Mouse (Mus musculus) Patski (cell line): ENCODE data around the gene Fam228a. TPM values are rescaled to one million over a fixed set of nuclear protein-coding genes. Genes with fewer than 3 reads are reported as not detected.
"Not testable (repeated sequence)": the region's sequence is repeated elsewhere in the genome, so short reads cannot be mapped to it uniquely, and the experiment has no call there.

Source experiments
- ATAC-seq: fragments of 100-300 bp; one replicate; pipeline ENCODE4 v1.8.0; 2021
- CTCF ChIA-PET: fragments of 350-600 bp; sonication (Branson Sonifier 250); formaldehyde crosslinking; loops from one replicate; lab custom pipeline; 2022; ENCODE audit warnings: inconsistent platforms; lab: Charles Lee
- POLR2A ChIA-PET: fragments of 350-600 bp; sonication (Branson Sonifier 250); formaldehyde crosslinking; loops from one replicate; lab custom pipeline; 2022; ENCODE audit warnings: antibody characterized with exemption, inconsistent platforms; lab: Charles Lee
- DNase-seq: peaks from one replicate; pipeline ENCODE4 v3.0.0-alpha.2; 2011; ENCODE audit warnings: low read depth, low spot score
- H3K27me3 ChIP-seq: fragments of 371-371 bp; one replicate; pipeline ENCODE4 v1.5.1; 2021
- CTCF ChIP-seq: fragments of 100-300 bp; IDR thresholded peaks from one replicate; pipeline ENCODE4 v1.5.1; 2021
- in situ Hi-C: fragments of 300-500 bp; cut with MboI; formaldehyde crosslinking; loops from 3 replicates; pipeline ENCODE4 v1.11.1; 2018; ENCODE audit warnings: low pct_unique_long_range_greater_than_20kb, mixed read lengths
- polyA plus RNA-seq: library from polyadenylated mRNA; unstranded; gene quantifications from one replicate; pipeline ENCODE4 v1.2.3, GENCODE M21; 2021

Gene Fam228a
- polyA plus RNA-seq, 1 experiment from 2014 or later = 0.04 TPM

DNA sequence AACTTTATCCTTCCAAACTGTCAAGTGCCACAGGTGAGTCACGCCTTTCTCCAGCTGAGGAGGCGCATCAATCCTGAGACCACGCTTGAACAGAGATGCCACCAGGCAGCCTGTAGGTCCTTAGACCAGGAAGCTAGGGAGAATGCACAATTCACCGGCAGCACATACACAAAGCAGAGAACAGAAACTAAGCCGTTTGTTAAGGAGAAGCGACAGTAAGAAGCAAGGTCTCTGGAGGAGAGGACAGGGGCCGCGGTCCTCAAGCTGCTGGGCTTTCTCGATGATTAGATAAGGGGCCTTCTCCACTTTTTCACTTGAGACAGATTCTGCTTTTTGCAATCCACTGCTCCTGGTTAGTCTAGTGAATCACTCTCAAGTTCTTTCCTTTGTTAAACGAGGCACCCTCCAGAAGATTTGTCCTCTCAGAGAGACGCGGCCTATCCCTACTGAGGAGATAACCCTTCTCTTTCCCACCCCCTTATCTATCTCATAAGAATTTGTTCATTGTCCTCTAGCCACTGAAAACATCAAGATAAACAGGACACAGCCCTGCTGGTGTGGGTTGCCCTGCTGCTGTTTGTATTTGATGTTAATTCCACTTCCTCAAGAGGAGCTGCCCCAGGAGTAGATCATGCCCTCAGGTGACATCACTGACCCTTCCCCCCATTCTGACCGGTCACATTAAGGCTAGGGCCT lies 19.0 kb downstream of the Fam228a start:
- no peak for TF ChIP-seq CTCF
- ChIA-PET CTCF (interaction anchor here (1.8 kb wide), 1 partner anchor 8 kb away, joined by 4 read pairs; no protein-coding TSS in a partner anchor), POLR2A (no interaction called here)
- peaks cover 5% of the 10 kb centered on the region for H3K27me3 ChIP-seq
- in situ Hi-C loops = no loop called here
- no peak for DNase-seq
- ATAC-seq = no peak

DNA sequence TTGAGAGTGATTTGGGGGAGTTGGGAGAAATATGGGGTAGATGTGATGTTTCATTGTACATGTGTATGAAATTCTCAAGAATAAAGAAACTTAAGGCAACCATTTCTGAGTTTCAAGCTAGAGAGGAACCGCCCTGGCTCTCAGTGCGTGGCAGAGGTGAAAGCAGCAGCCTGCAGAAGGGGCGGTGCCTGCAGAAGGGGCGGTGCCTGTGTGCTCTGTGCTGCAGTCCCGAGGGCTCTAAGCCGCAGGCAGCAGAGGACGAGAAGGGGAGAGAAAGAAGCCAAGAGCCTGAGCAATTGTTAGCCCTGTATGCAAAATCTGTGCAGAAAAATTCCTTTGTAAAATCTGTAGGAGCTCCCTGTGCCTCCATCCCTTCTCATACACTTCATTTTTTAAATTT lies 20.8 kb downstream of the Fam228a start:
- no peak for DNase-seq
- no peak for TF ChIP-seq CTCF
- in situ Hi-C loops = no loop called here
- H3K27me3 ChIP-seq = no peaks in the 10 kb centered on the region
- POLR2A ChIA-PET = no interaction called here
- CTCF ChIA-PET = interaction anchor here (1.8 kb wide), 1 partner anchor 9 kb away, joined by 4 read pairs; no protein-coding TSS in a partner anchor
- no peak for ATAC-seq

DNA sequence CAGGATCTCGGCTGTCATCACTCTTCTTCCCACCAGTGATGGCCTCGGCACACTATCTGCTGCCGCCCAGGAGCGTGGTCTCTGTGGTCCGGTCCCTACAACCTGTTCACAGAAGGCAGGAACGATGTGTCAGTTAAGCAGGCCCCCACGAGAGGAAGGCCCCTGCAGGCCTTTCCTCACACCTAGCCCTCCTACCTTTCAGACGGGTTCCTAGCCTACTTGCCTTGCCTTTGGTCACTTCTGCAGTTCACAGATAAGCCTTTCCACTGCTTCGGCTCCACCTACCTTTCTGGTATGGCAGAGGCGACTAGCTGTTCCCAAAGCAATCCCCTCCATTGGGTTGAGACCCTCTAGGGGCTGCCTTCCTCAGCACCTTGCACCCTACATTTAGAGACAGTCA lies 22.6 kb downstream of the Fam228a start:
- no peak for ATAC-seq
- no peak for TF ChIP-seq CTCF
- no peak for DNase-seq
- in situ Hi-C loops = no loop called here
- ChIA-PET CTCF (no interaction called here), POLR2A (no interaction called here)
- no peaks in the 10 kb centered on the region for H3K27me3 ChIP-seq

DNA sequence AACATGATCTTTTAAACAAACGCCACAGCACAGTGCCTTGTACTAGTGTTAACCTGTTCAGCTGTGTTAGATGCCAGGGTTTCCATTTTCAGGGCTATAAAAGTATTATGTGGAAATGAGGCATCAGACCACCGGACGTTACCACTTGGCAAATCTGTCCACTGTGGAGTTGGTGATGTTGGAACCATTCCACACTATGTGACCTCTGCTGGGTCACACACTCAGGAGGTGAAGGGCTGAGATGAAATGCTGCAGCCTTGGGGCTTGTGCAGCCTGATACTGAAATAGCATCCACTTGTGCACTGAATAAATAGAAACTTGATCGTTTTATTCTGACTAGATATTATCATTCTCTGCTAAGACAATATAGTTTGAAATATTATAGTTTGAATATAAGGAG lies 24.9 kb downstream of the Fam228a start:
- in situ Hi-C loops = no loop called here
- POLR2A ChIA-PET = no interaction called here
- H3K27me3 ChIP-seq = no peaks in the 10 kb centered on the region
- CTCF ChIA-PET = no interaction called here
- TF ChIP-seq CTCF = no peak
- DNase-seq (no peak), ATAC-seq (no peak)

DNA sequence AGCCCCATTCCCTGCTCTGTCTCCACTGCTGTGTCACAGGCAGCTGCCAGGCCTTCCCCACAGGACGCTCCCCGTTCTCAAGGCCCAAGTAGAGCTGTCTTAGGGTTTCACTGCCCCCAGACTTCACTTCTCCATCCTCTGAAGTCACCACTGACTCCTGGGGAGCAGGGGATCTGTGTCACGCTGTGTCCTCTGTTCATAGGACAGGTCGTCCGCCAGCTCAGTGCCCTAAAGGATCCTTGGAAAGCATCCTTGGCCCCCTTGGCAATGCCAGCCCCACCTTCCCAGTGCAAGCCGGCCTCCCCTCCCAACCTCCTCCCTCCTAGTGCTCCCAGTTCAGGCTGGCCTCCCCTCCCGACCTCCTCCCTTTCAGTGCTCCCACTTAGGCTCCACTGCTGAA lies 28.3 kb downstream of the Fam228a start:
- no peaks in the 10 kb centered on the region for H3K27me3 ChIP-seq
- TF ChIP-seq CTCF = no peak
- ChIA-PET CTCF (no interaction called here), POLR2A (no interaction called here)
- ATAC-seq (no peak), DNase-seq (no peak)
- in situ Hi-C loops = no loop called here

DNA sequence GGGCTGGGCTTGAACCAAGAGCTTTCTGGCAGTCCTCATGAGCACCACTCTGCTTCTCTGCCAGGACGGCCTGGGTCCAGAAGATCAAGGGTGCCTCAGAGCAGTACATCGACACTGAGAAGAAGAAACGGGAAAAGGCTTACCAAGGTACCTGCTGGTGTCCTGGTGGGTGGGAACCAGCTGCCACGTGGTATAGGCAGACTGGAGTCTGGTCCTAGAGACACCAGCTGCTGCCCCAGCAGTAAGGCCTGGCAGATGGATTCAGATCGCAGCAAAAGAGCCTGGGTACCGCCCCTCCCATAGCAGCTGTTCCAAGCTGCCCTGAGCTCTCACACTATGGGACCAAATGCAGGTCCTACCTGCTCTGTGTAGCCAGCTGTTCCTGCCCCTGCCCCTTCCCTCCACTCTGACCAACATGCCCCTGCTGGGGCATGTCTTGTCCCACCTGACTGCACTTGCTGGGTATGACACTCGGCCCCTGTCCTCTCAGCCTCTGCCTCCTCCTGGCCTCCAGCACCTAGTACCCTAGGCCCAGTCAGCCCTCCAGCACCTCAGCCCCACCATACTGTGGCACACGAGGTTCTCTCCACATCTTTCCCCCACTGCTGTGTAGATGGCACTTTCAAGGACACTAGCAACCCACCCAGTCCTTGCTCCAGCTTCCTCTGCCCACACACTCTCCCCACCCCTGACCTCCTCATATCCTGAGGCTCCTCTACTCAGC lies 29.2 kb downstream of the Fam228a start:
- CTCF ChIA-PET = no interaction called here
- no peaks in the 10 kb centered on the region for H3K27me3 ChIP-seq
- no peak for ATAC-seq
- POLR2A ChIA-PET = interaction anchor here (0.5 kb wide), 1 partner anchor 69 kb away, joined by 3 read pairs; no protein-coding TSS in a partner anchor
- no peak for DNase-seq
- in situ Hi-C loops = no loop called here
- no peak for TF ChIP-seq CTCF

DNA sequence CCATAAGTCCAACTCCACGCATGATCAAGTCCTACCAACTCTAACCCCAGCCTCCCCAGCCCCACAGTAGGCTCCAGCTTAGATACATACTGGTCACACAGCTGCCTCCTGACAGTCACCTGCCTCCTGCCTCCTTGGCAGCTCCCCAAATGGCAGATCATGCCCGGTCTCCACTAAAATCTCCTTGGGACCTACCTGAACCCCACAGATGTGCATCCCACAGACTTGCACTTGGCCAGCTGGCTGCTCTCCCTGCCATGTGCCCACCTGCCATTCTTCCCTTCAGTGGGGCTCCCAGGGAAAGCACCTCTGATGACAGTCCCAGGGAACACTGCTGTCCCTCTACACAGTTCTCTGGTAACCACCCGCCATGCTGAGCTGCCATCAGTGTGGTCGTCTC lies 29.9 kb downstream of the Fam228a start:
- in situ Hi-C loops = no loop called here
- DNase-seq (no peak), ATAC-seq (no peak)
- TF ChIP-seq CTCF = no peak
- H3K27me3 ChIP-seq = no peaks in the 10 kb centered on the region
- ChIA-PET POLR2A (no interaction called here), CTCF (no interaction called here)

DNA sequence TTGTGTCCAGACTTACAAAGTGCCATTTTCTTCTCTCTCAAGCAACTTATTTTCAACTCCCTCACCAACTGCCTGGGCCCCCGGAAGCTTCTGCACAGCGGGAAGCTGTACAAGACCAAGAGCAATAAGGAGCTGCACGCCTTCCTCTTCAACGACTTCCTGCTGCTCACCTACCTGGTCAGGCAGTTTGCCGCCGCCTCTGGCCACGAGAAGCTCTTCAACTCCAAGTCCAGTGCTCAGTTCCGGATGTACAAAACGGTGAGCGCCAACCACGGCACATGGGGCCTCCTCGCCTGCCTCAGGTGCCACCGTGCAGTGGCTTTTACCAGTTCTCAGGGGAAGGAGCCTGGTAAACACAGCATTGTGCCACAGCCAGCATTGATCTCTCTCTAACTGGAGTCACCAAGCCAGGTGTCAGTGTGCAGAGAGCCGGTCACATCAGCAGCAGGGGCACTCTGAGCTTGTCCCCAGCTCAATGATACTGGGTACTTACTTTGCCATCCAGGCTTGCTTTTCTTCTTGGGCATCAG lies 30.7 kb downstream of the Fam228a start:
- ChIA-PET POLR2A (no interaction called here), CTCF (no interaction called here)
- DNase-seq (no peak), ATAC-seq (no peak)
- in situ Hi-C loops = no loop called here
- no peaks in the 10 kb centered on the region for H3K27me3 ChIP-seq
- no peak for TF ChIP-seq CTCF

DNA sequence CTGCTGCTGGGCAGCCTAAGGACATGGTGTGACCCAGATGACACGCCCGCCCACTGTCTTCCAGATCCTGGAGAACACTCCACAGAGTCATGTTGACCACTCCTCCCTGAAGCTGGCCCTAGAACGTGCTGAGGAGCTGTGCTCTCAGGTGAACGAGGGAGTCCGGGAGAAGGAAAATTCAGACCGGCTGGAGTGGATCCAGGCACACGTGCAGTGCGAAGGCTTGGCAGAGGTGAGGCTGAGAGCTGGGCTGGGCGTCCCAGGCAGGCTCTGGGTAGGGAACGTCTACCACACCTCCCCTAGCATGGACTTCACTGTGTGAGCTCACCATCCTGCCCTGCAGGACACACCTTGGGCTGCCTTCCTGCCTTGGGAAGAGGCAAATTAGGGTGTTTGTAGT lies 31.3 kb downstream of the Fam228a start:
- no peak for ATAC-seq

DNA sequence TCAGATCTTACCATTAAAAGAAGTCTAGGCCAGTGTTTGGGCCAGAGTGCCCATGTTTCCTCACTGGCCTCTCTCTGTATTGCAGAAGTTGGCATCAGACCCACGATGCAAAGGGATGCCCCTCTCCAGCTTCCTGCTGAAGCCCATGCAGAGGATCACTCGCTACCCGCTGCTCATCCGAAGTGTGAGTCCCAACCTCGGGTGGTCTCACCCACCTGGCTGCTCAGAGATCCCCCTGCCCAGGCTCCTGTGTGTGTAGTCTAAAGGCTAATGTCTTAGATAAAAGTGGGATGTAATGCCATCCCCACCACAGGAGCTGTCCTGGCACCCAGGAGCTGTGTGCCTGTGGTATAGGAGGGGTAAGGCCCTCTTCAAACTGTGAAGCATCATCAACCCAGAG lies 32.1 kb downstream of the Fam228a start:
- ATAC-seq = no peak
- TF ChIP-seq CTCF = no peak
- H3K27me3 ChIP-seq = no peaks in the 10 kb centered on the region
- ChIA-PET CTCF (no interaction called here), POLR2A (no interaction called here)
- DNase-seq = no peak
- in situ Hi-C loops = no loop called here

More for the DNA sequence above, 31.3 kb downstream of the Fam228a start:
- no peak for DNase-seq
- in situ Hi-C loops = no loop called here
- TF ChIP-seq CTCF = no peak
- ChIA-PET CTCF (no interaction called here), POLR2A (no interaction called here)
- no peaks in the 10 kb centered on the region for H3K27me3 ChIP-seq

DNA sequence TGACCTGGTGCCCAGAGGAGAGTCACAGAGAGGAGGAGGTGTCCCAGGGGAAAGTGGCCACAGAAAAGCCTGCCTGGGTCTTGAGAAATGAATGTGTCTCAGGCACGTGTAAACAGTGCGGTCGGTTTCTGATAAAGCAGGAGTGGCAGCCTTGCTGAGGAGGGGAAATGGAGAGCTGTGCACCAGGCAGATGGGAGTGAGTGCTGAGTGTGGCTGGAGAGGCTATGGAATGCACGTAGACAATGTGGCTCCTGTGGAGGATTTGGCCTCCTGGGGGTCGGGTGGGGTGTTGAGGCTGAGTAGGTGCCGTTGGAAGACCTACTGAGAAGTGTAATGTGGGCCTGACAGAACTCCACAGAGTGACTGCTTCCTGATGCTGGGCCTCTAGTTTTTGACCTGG lies 32.6 kb downstream of the Fam228a start:
- in situ Hi-C loops, DNase-seq, H3K27me3 ChIP-seq, POLR2A ChIA-PET, ATAC-seq, CTCF ChIA-PET: not testable (repeated sequence)
